Comparison of ENCODE assay signal across 9 mouse cellular contexts in the genomic region with DNA sequence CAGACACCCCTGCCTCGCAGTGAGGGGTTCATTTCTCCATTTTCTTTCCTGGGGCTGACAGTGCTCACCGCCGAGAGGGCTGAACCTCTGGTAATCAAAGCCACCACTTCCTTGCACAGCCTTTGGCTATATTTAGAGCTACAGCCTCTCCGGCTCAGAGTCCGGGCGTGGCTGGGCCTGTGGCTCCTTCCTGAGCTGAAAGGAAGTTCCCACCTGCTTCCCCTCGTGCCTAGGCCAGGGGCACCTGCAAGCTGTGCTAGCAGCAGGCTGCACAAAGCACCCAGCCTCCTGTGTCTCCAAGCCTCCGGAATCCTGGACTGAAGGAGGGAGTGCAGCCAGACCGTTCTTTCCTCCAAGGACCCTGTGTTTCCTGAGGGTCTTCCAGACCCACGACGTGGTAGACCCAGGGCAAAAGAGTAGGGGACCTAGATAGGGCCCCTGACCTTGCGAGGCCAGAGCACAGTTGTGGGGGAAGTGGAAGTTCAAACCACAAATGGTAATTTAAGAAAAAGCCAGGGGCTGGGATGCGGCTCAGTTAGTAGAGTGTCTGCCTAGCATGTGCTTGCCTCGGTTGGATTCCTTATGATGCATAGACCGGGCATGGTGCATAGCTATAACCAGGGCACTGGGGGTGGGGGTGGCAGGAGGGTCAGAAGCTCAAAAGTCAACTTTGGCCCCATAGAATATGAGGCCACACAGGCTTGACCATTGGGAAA. TPM values are rescaled to one million over a fixed set of nuclear protein-coding genes. Genes with fewer than 3 reads are reported as not detected.
A peak's percentile ranks its signal among the peaks of the same experiment; 100 is the strongest.
DNase-seq lines count a peak whose midpoint lies in the region; ATAC-seq lines count a peak whose summit lies in the region.
"Had no signal": no experiment of that assay in that cellular context is flagged by ENCODE, and none has a peak within 500 bp of the region (broad histone marks: within the 10 kb centered on the region; RNA-seq: fewer than 3 reads in every experiment).

No protein-coding gene starts in this region.

- H3K27me3 ChIP-seq in heart, embryonic 11.5 days (ENCODE audit: control insufficient read depth, insufficient read depth, low read length), result no peaks in the 10 kb centered on the region
- no peaks in the 10 kb centered on the region for H3K27me3 ChIP-seq in lung, embryonic 16.5 days (ENCODE audit: control insufficient read depth, insufficient read depth, low read depth, low read length)

- WGBS in heart, embryonic 11.5 days (ENCODE audit: insufficient replicate concordance), result 39% methylated on average over 15 of the region's 15 CpGs
- WGBS in lung, embryonic 16.5 days, result 56% methylated on average over 15 of the region's 15 CpGs

- H3K4me1 ChIP-seq in heart, embryonic 11.5 days (ENCODE audit: control insufficient read depth, insufficient read depth, low read length), result peaks cover 61% of the 10 kb centered on the region
- H3K4me1 ChIP-seq in lung, embryonic 16.5 days (replicated peaks; ENCODE audit: control insufficient read depth, insufficient read depth, low read length), result no peaks in the 10 kb centered on the region; the same call in 1 of the 2 replicates

- intact Hi-C loops in left cerebral cortex, postnatal 10 days (cut with DNase I), result no loop called here

- no peaks in the 10 kb centered on the region for H3K36me3 ChIP-seq in heart, embryonic 11.5 days (ENCODE audit: control insufficient read depth, insufficient read depth, low read length)
- no peaks in the 10 kb centered on the region for H3K36me3 ChIP-seq in lung, embryonic 16.5 days (ENCODE audit: control insufficient read depth, insufficient read depth, low read length)
- H3K36me3 ChIP-seq: midbrain, embryonic 12.5 days had no signal

- DNase-seq in kidney, postnatal 10 days, result peak; percentile 35
- no peak for DNase-seq in kidney, postnatal 25 days
- peak; percentile 78 to 87 for DNase-seq in thymus, postnatal 10 days (ENCODE audit: low spot score in 2 of 2)
- DNase-seq in left cerebral cortex, postnatal 10 days (ENCODE audit: extremely low spot score in 1 of 2, low spot score in 2 of 2), result no peak
- DNase-seq in left cerebral cortex, adult 18-20 months (ENCODE audit: low spot score in 2 of 2), result no peak
- no peak for DNase-seq in cerebellum, postnatal 4 days (ENCODE audit: low spot score in 2 of 2)

- H3K9ac ChIP-seq in heart, embryonic 11.5 days (ENCODE audit: low read depth, low read length), result peak overlapping the region; percentile 39; the same call in 1 of the 2 replicates
- peak overlapping the region; percentile 43; the same call in 1 of the 2 replicates for H3K9ac ChIP-seq in lung, embryonic 16.5 days (ENCODE audit: low read length)
- H3K9ac ChIP-seq: midbrain, embryonic 12.5 days had no signal

- H3K9me3 ChIP-seq in heart, embryonic 11.5 days (replicated peaks; ENCODE audit: control insufficient read depth, low read length), result no peaks in the 10 kb centered on the region
- no peaks in the 10 kb centered on the region for H3K9me3 ChIP-seq in lung, embryonic 16.5 days (ENCODE audit: control insufficient read depth, low read length)
- H3K9me3 ChIP-seq: midbrain, embryonic 12.5 days had no signal

- no peak for ATAC-seq in heart, embryonic 11.5 days (replicated peaks; ENCODE audit: insufficient number of reproducible peaks, low FRiP score, low TSS enrichment)
- ATAC-seq in lung, embryonic 16.5 days (ENCODE audit: low read depth), result no peak

- peak overlapping the region; percentile 84 for H3K27ac ChIP-seq in heart, embryonic 11.5 days (ENCODE audit: low read depth, low read length)
- peak overlapping the region; percentile 12 for H3K27ac ChIP-seq in lung, embryonic 16.5 days (ENCODE audit: low read length)
- H3K27ac ChIP-seq: midbrain, embryonic 12.5 days had no signal

- H3K4me3 ChIP-seq in heart, embryonic 11.5 days (ENCODE audit: low read depth, low read length), result no peak overlapping the region
- no peak overlapping the region for H3K4me3 ChIP-seq in lung, embryonic 16.5 days (ENCODE audit: low read length)
- H3K4me3 ChIP-seq: midbrain, embryonic 12.5 days had no signal

- H3K4me2 ChIP-seq in heart, embryonic 11.5 days, result peak overlapping the region; percentile 11
- no peak overlapping the region for H3K4me2 ChIP-seq in lung, embryonic 16.5 days (ENCODE audit: low read depth, low read length)
- H3K4me2 ChIP-seq: midbrain, embryonic 12.5 days had no signal

RNA-seq across cellular contexts. Expression of a gene that starts 26.4 kb away (rescaled TPM):
- polyA plus RNA-seq in heart, embryonic 11.5 days (2014; fragmentation: Nextera tagmentation; extraction: Ambion mirVana), result 161 and 169 TPM in 2 replicates
- polyA plus RNA-seq in lung, embryonic 16.5 days (2015; fragmentation: Nextera tagmentation; extraction: Ambion mirVana), result 30.8 and 34.3 TPM in 2 replicates
- total RNA-seq in left cerebral cortex, postnatal 10 days (2021), result 1 to 10 TPM; 2.7 to 2.8 TPM
- 1 to 10 TPM; 3.4 to 3.9 TPM for total RNA-seq in left cerebral cortex, adult 18-20 months (2021)

RNA-seq across cellular contexts. Expression of a gene that starts 46.8 kb away (rescaled TPM):
- 114 and 118 TPM in 2 replicates for polyA plus RNA-seq in heart, embryonic 11.5 days (2014; fragmentation: Nextera tagmentation; extraction: Ambion mirVana)
- polyA plus RNA-seq in lung, embryonic 16.5 days (2015; fragmentation: Nextera tagmentation; extraction: Ambion mirVana), result 104 and 109 TPM in 2 replicates
- total RNA-seq in left cerebral cortex, postnatal 10 days (2021), result 10 to 100 TPM; 66.1 to 77.4 TPM
- 10 to 100 TPM; 55.2 to 61.0 TPM for total RNA-seq in left cerebral cortex, adult 18-20 months (2021)

Comparison
In these comparisons a context has a peak if more than half of its experiments do, and no peak if none do; other contexts are left out.
1. DNase-seq: peak in kidney, postnatal 10 days (single experiment) and thymus, postnatal 10 days (2 of 2); none in kidney, postnatal 25 days (0 of 2), left cerebral cortex, postnatal 10 days (0 of 2), left cerebral cortex, adult 18-20 months (0 of 2) and cerebellum, postnatal 4 days (0 of 2).